Mouse (Mus musculus): ENCODE measurements around the gene Pitx2.

GRCm38 (mm10) chr3:129258497-129258896, 58.8 kb downstream of the Pitx2 start:
- TF ChIP-seq CTCF (IDR thresholded peaks at IDR 0.05; ENCODE audit: low read depth, low read length) (no peak), GATA1 (IDR thresholded peaks at IDR 0.05; ENCODE audit: borderline replicate concordance, low read length) (no peak), POLR2AphosphoS5 (IDR thresholded peaks at IDR 0.05; ENCODE audit: insufficient replicate concordance, low read depth, low read length) (no peak), TAL1 (conservative IDR thresholded peaks at IDR 0.05; ENCODE audit: low read depth, low read length) (no peak), GATA2 (IDR thresholded peaks at IDR 0.05; ENCODE audit: borderline replicate concordance, low read depth, low read length) (no peak)

Measured in G1E (cell line).